Mouse (Mus musculus): ENCODE results near the gene Dennd4a.
"Not testable (repeated sequence)": the region's sequence is repeated elsewhere in the genome, so short reads cannot be mapped to it uniquely, and the experiment has no call there.

Gene Dennd4a

GRCm38 (mm10) chr9:64811538-64812474 lies 666 bp downstream of the Dennd4a start:
- peak; percentile 15 to 25 for DNase-seq (ENCODE audit: low read depth in 2 of 2, low spot score in 2 of 2)

- no peak for DNase-seq (ENCODE audit: low read depth in 2 of 2, low spot score in 2 of 2)
Observed at GRCm38 (mm10) chr9:64812475-64812860, 1.3 kb downstream of the Dennd4a start.

DNA sequence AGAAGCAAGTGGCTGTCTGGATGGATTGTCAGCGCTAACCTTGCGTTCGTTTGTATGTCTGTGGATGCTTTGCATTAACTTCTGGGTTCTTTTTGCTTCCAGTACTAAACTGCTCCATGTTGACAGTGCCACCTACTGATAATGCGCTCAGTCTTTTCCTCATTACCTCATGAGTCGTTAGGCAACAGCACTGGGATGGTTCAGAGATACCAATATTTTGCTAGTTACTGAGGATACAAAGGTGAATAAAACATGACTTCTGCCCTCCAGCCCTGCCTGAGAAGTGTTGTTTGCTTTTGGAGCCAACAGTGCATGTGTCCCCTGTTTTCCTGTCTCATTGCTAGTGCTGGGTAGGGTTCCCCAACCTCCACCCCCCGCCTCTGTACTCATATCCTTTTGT lies 3.1 kb downstream of the Dennd4a start:
- no peak for DNase-seq (ENCODE audit: low read depth in 2 of 2, low spot score in 2 of 2)

- DNase-seq (ENCODE audit: low read depth in 2 of 2, low spot score in 2 of 2), result not testable (repeated sequence)
Observed at GRCm38 (mm10) chr9:64819686-64820085, 8.5 kb downstream of the Dennd4a start.

DNA sequence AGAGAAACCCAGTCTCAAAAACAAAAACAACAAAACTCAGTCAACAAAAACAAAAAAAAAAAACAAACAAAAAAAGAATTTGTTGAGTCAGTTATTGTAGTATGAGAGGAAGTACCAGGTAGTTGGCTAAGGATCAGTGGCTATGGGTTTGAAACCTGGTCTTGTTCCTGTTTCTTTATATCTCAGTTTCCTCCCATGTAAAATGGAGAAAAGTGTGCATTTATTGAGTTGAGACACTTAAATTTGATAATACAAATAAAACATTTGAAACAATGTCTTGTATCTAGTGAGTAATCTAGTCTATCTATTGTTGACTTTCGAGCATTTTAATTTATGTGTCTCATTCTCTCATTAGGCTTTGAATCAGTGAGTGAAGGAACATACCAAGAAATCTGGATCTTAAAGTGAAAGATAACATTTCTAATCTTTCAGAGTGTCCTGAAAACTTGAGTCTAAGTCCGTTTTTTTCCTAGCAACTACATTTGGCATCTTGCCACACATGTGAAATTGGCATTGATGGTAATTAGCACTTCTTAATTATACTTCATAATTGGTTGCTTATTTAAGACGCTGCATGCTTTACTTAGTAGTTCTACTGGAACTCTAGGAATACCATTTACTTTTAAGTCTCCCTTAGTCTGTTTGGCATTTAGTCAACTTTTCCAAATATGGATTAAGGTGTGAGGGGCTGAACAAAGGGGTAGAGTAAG lies 9.1 kb downstream of the Dennd4a start:
- DNase-seq (ENCODE audit: low read depth in 2 of 2, low spot score in 2 of 2), result no peak

GRCm38 (mm10) chr9:64822235-64822634 lies 11.1 kb downstream of the Dennd4a start:
- DNase-seq (ENCODE audit: low read depth in 2 of 2, low spot score in 2 of 2), result no peak

- DNase-seq (ENCODE audit: low read depth in 2 of 2, low spot score in 2 of 2), result peak; percentile 40 to 44
Observed at GRCm38 (mm10) chr9:64824389-64825008, 13.4 kb downstream of the Dennd4a start.

DNA sequence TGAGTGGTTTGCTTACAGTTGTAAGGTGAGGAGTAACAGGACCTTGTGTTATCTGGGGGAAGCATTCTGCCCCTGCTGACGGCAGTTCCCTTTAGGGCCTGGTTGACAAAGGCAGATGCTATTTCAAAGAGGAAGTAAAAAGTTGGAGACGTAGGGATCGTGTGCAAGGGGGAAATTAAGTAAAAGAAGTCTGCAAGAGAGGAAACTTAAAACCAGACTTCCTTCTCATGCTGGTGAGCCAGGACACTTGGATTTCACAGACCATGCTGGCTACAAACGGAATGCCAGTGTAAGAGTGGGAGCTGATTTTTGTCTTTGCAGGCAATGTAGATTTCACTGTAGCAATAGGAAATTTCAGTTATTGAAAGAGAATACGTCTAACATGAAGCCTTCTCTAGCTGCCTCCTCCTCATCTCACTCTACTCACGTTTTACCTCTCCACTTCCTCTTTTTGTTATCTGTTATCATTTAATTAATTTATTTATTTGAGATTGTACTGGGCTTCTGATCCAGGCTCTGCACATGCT lies 19.0 kb downstream of the Dennd4a start:
- no peak for DNase-seq (ENCODE audit: low read depth in 2 of 2, low spot score in 2 of 2)

GRCm38 (mm10) chr9:64830641-64831040 lies 19.5 kb downstream of the Dennd4a start:
- DNase-seq (ENCODE audit: low read depth in 2 of 2, low spot score in 2 of 2), result no peak

DNA sequence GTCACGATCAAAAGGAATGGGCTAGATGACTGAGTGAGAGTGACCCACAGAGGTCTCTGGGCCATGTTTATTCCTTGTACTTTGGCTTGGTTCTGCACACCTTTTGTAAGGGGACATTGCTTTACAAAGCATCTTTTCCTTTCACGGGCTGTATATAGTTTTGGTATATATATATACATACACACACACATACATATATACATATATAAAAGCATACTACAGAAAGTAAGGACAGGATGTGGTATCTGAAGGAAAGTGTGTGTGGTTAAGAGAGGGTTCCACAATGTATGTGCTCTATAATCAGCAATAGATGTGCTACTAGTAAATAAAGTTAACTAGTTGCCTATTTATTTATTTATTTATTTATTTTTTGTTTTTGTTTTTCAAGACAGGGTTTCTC lies 20.6 kb downstream of the Dennd4a start:
- no peak for DNase-seq (ENCODE audit: low read depth in 2 of 2, low spot score in 2 of 2)

- DNase-seq (ENCODE audit: low read depth in 2 of 2, low spot score in 2 of 2), result no peak
Observed at GRCm38 (mm10) chr9:64834418-64834817, 23.3 kb downstream of the Dennd4a start.

- no peak for DNase-seq (ENCODE audit: low read depth in 2 of 2, low spot score in 2 of 2)
Observed at GRCm38 (mm10) chr9:64845355-64845754, 34.2 kb downstream of the Dennd4a start.

DNA sequence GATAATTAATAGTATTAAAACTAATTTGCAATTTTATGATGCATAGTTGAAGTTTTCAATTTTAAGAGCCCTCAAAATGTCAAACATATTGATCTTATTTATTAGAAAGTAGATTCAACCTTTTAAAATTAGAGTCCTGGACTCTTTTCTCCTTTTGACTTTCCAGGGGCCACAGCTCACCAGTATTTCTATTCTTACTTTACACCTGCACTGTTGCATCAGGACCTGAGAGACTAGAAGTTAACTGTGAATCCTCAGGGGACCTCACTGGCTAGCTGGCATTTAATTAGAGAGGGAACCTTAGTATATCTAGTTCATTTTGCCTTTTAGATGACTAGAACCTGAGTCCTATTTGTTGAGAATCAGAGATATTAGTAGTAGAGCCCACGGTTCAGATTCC lies 38.4 kb downstream of the Dennd4a start:
- no peak for DNase-seq (ENCODE audit: low read depth in 2 of 2, low spot score in 2 of 2)

DNA sequence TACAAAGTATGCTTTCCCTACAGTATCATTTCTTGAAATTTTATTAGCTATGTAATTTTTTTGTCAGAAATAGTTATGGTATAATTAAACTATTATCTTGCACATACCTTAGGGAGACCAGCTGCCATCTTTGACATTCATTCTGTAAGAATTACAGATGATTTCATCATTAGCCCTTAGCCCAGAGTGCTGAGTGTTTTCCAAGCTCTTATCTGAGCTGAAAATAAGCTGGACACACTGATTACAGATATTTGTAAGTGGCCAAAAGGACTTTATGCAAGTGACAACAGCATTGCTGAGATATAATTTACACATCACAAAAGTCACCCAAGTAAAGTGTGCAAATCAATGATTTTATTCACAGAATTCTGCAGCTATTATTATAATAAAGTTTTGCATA lies 48.9 kb downstream of the Dennd4a start:
- DNase-seq (ENCODE audit: low read depth in 2 of 2, low spot score in 2 of 2), result no peak

- peak; percentile 4 to 16 for DNase-seq (ENCODE audit: low read depth in 2 of 2, low spot score in 2 of 2)
Observed at GRCm38 (mm10) chr9:64862687-64863086, 51.5 kb downstream of the Dennd4a start.

DNA sequence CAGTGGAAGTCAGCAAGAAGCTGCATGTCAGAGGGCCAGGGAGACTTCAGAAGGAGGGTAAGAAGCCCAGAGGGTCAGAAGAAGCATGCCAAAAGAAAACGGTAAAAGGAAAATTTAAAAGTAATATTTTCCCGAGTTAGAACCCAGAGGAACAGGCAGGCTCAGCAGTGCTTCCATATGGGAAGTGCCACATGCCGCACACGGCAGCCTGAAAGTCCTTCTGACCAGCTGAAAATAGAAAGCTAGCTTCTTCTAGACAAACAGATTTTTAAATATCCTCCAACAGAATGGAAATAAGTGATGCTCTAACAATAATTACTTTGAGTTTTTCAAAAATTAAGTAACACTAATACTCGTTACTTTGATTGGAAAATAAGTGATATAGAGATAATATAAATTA lies 74.9 kb downstream of the Dennd4a start:
- no peak for DNase-seq (ENCODE audit: low read depth in 2 of 2, low spot score in 2 of 2)

- no peak for DNase-seq (ENCODE audit: low read depth in 2 of 2, low spot score in 2 of 2)
Observed at GRCm38 (mm10) chr9:64896605-64897004, 85.5 kb downstream of the Dennd4a start.

GRCm38 (mm10) chr9:64902866-64903265 lies 91.7 kb downstream of the Dennd4a start:
- no peak for DNase-seq (ENCODE audit: low read depth in 2 of 2, low spot score in 2 of 2)

DNA sequence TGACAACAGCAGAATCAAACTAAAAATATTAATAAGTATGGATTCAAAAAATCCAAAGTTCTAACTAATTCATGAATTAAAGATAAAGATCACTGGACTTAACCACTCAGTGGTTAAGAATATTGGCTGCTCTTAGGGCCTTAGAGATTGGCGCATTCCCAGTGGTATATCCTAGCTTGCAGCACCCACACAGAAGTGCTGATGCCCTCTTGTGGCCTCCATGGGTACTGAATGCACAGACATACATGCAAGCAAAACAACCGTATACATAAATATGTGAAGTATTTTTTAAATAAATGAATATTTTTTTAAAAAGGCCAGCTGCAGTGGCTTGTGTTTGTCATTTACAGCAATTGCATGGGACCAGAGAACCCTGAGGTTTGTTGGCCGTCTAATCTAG lies 92.2 kb downstream of the Dennd4a start:
- peak; percentile 61 to 78 for DNase-seq (ENCODE audit: low read depth in 2 of 2, low spot score in 2 of 2)

- DNase-seq (ENCODE audit: low read depth in 2 of 2, low spot score in 2 of 2), result no peak
Observed at GRCm38 (mm10) chr9:64904917-64905640, 93.9 kb downstream of the Dennd4a start.

- no peak for DNase-seq (ENCODE audit: low read depth in 2 of 2, low spot score in 2 of 2)
Observed at GRCm38 (mm10) chr9:64907441-64907840, 96.3 kb downstream of the Dennd4a start.

All from CD8-positive naive resting alpha-beta T cell, adult 2 months (primary cell).